ENCODE assay signal across 31 mouse cellular contexts in the genomic region with DNA sequence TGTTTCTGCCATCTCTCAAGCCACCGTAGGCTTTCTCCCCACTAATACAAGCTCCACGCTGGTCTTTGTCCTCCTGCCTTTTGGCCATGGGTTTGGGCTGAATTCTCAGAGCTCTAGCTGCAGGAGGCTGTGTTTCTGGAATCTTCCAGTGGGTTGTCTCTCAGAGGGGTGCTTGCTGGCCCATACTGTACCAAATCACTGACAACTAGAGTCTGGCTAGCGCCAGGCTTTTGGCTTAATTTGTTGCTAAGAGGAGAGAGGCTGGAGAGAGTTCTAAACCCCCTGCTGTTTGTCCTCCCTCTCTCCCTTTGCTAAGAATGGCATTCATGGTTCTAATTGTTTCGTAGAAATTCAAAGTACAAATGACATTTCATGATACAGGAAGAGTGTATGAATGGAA. TPM values are rescaled to one million over a fixed set of nuclear protein-coding genes. Genes with fewer than 3 reads are reported as not detected.
A peak's percentile ranks its signal among the peaks of the same experiment; 100 is the strongest.
DNase-seq lines count a peak whose midpoint lies in the region; ATAC-seq lines count a peak whose summit lies in the region.
"Had no signal": no experiment of that assay in that cellular context is flagged by ENCODE, and none has a peak within 500 bp of the region (broad histone marks: within the 10 kb centered on the region; RNA-seq: fewer than 3 reads in every experiment).

No protein-coding gene starts in this region.

- no peak for ATAC-seq in hindbrain, embryonic 13.5 days (ENCODE audit: low FRiP score)
- ATAC-seq in hindbrain, embryonic 12.5 days (ENCODE audit: low FRiP score), result no peak
- no peak for ATAC-seq in midbrain, embryonic 16.5 days
- ATAC-seq in midbrain, embryonic 11.5 days (ENCODE audit: low FRiP score), result no peak
- 0 out of 2 replicates have a peak, but pooled peaks have one; percentile 31 for ATAC-seq in hindbrain, embryonic 16.5 days
- ATAC-seq: activated CD4-positive, CD25-positive, alpha-beta regulatory T cell, adult 4 months; forebrain, embryonic 14.5 days had no signal

- no peaks in the 10 kb centered on the region for H3K9me3 ChIP-seq in hindbrain, embryonic 13.5 days
- no peaks in the 10 kb centered on the region for H3K9me3 ChIP-seq in hindbrain, embryonic 12.5 days (replicated peaks)
- H3K9me3 ChIP-seq in midbrain, embryonic 16.5 days (replicated peaks; ENCODE audit: control insufficient read depth, low read length, poor library complexity, severe bottlenecking), result no peaks in the 10 kb centered on the region
- H3K9me3 ChIP-seq in midbrain, embryonic 11.5 days (ENCODE audit: control insufficient read depth, low read length), result no peaks in the 10 kb centered on the region
- no peaks in the 10 kb centered on the region for H3K9me3 ChIP-seq in hindbrain, embryonic 16.5 days (ENCODE audit: control insufficient read depth, low read length)
- H3K9me3 ChIP-seq: embryonic facial prominence, embryonic 13.5 days; heart, embryonic 12.5 days had no signal

- H3K4me1 ChIP-seq in hindbrain, embryonic 13.5 days (replicated peaks), result peaks cover 28% of the 10 kb centered on the region
- H3K4me1 ChIP-seq in hindbrain, embryonic 12.5 days, result peaks cover 11% of the 10 kb centered on the region
- H3K4me1 ChIP-seq in midbrain, embryonic 16.5 days (ENCODE audit: control insufficient read depth, insufficient read depth, low read length), result peaks cover 14% of the 10 kb centered on the region
- H3K4me1 ChIP-seq in midbrain, embryonic 11.5 days (ENCODE audit: control insufficient read depth, insufficient read depth, low read length), result 0 out of 2 replicates have a peak, but pooled peaks cover 3% of the 10 kb centered on the region
- H3K4me1 ChIP-seq in hindbrain, embryonic 16.5 days (ENCODE audit: control insufficient read depth, insufficient read depth, low read depth, low read length), result peaks cover 10% of the 10 kb centered on the region

- no peaks in the 10 kb centered on the region for H3K27me3 ChIP-seq in hindbrain, embryonic 13.5 days
- H3K27me3 ChIP-seq in hindbrain, embryonic 12.5 days, result no peaks in the 10 kb centered on the region
- no peaks in the 10 kb centered on the region for H3K27me3 ChIP-seq in midbrain, embryonic 16.5 days (ENCODE audit: control insufficient read depth, insufficient read depth, low read depth, low read length)
- no peaks in the 10 kb centered on the region for H3K27me3 ChIP-seq in midbrain, embryonic 11.5 days (ENCODE audit: control insufficient read depth, insufficient read depth, low read length)
- H3K27me3 ChIP-seq in hindbrain, embryonic 16.5 days (replicated peaks; ENCODE audit: control insufficient read depth, insufficient read depth, low read length), result no peaks in the 10 kb centered on the region
- H3K27me3 ChIP-seq: embryonic facial prominence, embryonic 13.5 days; heart, embryonic 12.5 days had no signal

- DNase-seq in midbrain, embryonic 11.5 days (ENCODE audit: low spot score, missing footprints), result no peak
- DNase-seq in retina, postnatal 1 day, result peak; percentile 14
- DNase-seq in right cerebral cortex, adult 18-20 months, result no peak
- DNase-seq: adrenal gland, postnatal 10 days; cerebellum, adult 9-10 months; gastrocnemius, postnatal 14 days; heart, adult 18-20 months; heart, postnatal 10 days; kidney, adult 18-20 months; lung, postnatal 4 days; right cerebral cortex, postnatal 14 days; thymus, adult 2 months had no signal

- H3K36me3 ChIP-seq in hindbrain, embryonic 13.5 days, result no peaks in the 10 kb centered on the region
- H3K36me3 ChIP-seq in hindbrain, embryonic 12.5 days, result no peaks in the 10 kb centered on the region
- H3K36me3 ChIP-seq in midbrain, embryonic 16.5 days (ENCODE audit: control insufficient read depth, insufficient read depth, low read length), result no peaks in the 10 kb centered on the region
- H3K36me3 ChIP-seq in midbrain, embryonic 11.5 days (ENCODE audit: control insufficient read depth, insufficient read depth, low read length), result no peaks in the 10 kb centered on the region
- no peaks in the 10 kb centered on the region for H3K36me3 ChIP-seq in hindbrain, embryonic 16.5 days (ENCODE audit: control insufficient read depth, insufficient read depth, low read length)
- H3K36me3 ChIP-seq: embryonic facial prominence, embryonic 13.5 days; heart, embryonic 12.5 days had no signal

- 36% methylated on average over 4 of the region's 4 CpGs for WGBS in hindbrain, embryonic 13.5 days
- 31% methylated on average over 4 of the region's 4 CpGs for WGBS in hindbrain, embryonic 12.5 days
- 29% methylated on average over 4 of the region's 4 CpGs for WGBS in midbrain, embryonic 16.5 days
- WGBS in midbrain, embryonic 11.5 days, result 41% methylated on average over 4 of the region's 4 CpGs
- WGBS in hindbrain, embryonic 16.5 days, result 28% methylated on average over 4 of the region's 4 CpGs

- no peak overlapping the region for H3K4me3 ChIP-seq in hindbrain, embryonic 13.5 days
- H3K4me3 ChIP-seq in hindbrain, embryonic 12.5 days, result no peak overlapping the region
- H3K4me3 ChIP-seq in midbrain, embryonic 16.5 days (ENCODE audit: low read depth, low read length), result no peak overlapping the region
- H3K4me3 ChIP-seq in midbrain, embryonic 11.5 days (ENCODE audit: low read depth, low read length), result no peak overlapping the region
- H3K4me3 ChIP-seq in hindbrain, embryonic 16.5 days (ENCODE audit: low read length), result no peak overlapping the region
- H3K4me3 ChIP-seq: embryonic facial prominence, embryonic 13.5 days; erythroblast, embryonic 14.5 days; heart, embryonic 12.5 days had no signal

- no peak overlapping the region for H3K4me2 ChIP-seq in hindbrain, embryonic 13.5 days
- H3K4me2 ChIP-seq in hindbrain, embryonic 12.5 days (replicated peaks), result no peak overlapping the region
- no peak overlapping the region for H3K4me2 ChIP-seq in midbrain, embryonic 16.5 days (ENCODE audit: low read length)
- H3K4me2 ChIP-seq in midbrain, embryonic 11.5 days, result no peak overlapping the region
- H3K4me2 ChIP-seq in hindbrain, embryonic 16.5 days (ENCODE audit: low read length), result no peak overlapping the region
- H3K4me2 ChIP-seq: embryonic facial prominence, embryonic 13.5 days; heart, embryonic 12.5 days had no signal

- H3K9ac ChIP-seq in hindbrain, embryonic 13.5 days, result no peak overlapping the region
- H3K9ac ChIP-seq in hindbrain, embryonic 12.5 days, result no peak overlapping the region
- H3K9ac ChIP-seq in midbrain, embryonic 16.5 days (ENCODE audit: low read depth, low read length), result no peak overlapping the region
- no peak overlapping the region for H3K9ac ChIP-seq in midbrain, embryonic 11.5 days (ENCODE audit: low read length)
- no peak overlapping the region for H3K9ac ChIP-seq in hindbrain, embryonic 16.5 days (ENCODE audit: low read depth, low read length)
- H3K9ac ChIP-seq: embryonic facial prominence, embryonic 13.5 days; heart, embryonic 12.5 days had no signal

- peak overlapping the region; percentile 55 for H3K27ac ChIP-seq in hindbrain, embryonic 13.5 days
- H3K27ac ChIP-seq in hindbrain, embryonic 12.5 days, result no peak overlapping the region
- H3K27ac ChIP-seq in midbrain, embryonic 16.5 days (ENCODE audit: low read length), result peak overlapping the region; percentile 34; the same call in 1 of the 2 replicates
- H3K27ac ChIP-seq in midbrain, embryonic 11.5 days (ENCODE audit: low read depth, low read length), result no peak overlapping the region
- no peak overlapping the region for H3K27ac ChIP-seq in hindbrain, embryonic 16.5 days (ENCODE audit: low read depth, low read length)
- H3K27ac ChIP-seq: embryonic facial prominence, embryonic 13.5 days; kidney, postnatal 0 days; stomach, postnatal 0 days had no signal

RNA-seq across cellular contexts. Expression of gene 1700019N19Rik, which starts 12.7 kb away (rescaled TPM):
- not detected in 2 replicates for polyA plus RNA-seq in hindbrain, embryonic 13.5 days (2015; fragmentation: Nextera tagmentation; extraction: Ambion mirVana)
- not detected in 2 replicates for polyA plus RNA-seq in hindbrain, embryonic 12.5 days (2016; fragmentation: Nextera tagmentation; extraction: Ambion mirVana)
- polyA plus RNA-seq in midbrain, embryonic 16.5 days (2015; fragmentation: Nextera tagmentation; extraction: Ambion mirVana), result not detected in 2 replicates
- not detected in 2 replicates for polyA plus RNA-seq in midbrain, embryonic 11.5 days (2014; fragmentation: Nextera tagmentation; extraction: Ambion mirVana)
- polyA plus RNA-seq in hindbrain, embryonic 16.5 days (2015; fragmentation: Nextera tagmentation; extraction: Ambion mirVana), result not detected in 2 replicates
- polyA plus RNA-seq: activated CD4-positive, CD25-positive, alpha-beta regulatory T cell, adult 4 months; C2C12; embryonic facial prominence, embryonic 13.5 days; erythroblast, embryonic 14.5 days; forebrain, embryonic 14.5 days; heart, embryonic 12.5 days; kidney, postnatal 0 days; large intestine, adult 2 months; limb, embryonic 11.5 days; liver, adult 2 months; liver, embryonic 16.5 days; lung, embryonic 16.5 days; neural tube, embryonic 14.5 days had no signal

RNA-seq across cellular contexts. Expression of gene Pnliprp2, which starts 22.0 kb away (rescaled TPM):
- polyA plus RNA-seq in hindbrain, embryonic 13.5 days (2015; fragmentation: Nextera tagmentation; extraction: Ambion mirVana), result not detected in 2 replicates
- polyA plus RNA-seq in hindbrain, embryonic 12.5 days (2016; fragmentation: Nextera tagmentation; extraction: Ambion mirVana), result not detected in 2 replicates
- polyA plus RNA-seq in midbrain, embryonic 16.5 days (2015; fragmentation: Nextera tagmentation; extraction: Ambion mirVana), result not detected in 2 replicates
- polyA plus RNA-seq in midbrain, embryonic 11.5 days (2014; fragmentation: Nextera tagmentation; extraction: Ambion mirVana), result not detected in 2 replicates
- polyA plus RNA-seq in hindbrain, embryonic 16.5 days (2015; fragmentation: Nextera tagmentation; extraction: Ambion mirVana), result 0.10 and 0.13 TPM in 2 replicates
- polyA plus RNA-seq: activated CD4-positive, CD25-positive, alpha-beta regulatory T cell, adult 4 months; C2C12; embryonic facial prominence, embryonic 13.5 days; erythroblast, embryonic 14.5 days; liver, adult 2 months; neural tube, embryonic 14.5 days; thymus, adult 2 months had no signal

RNA-seq across cellular contexts. Expression of gene Pnliprp1, which starts 52.9 kb away (rescaled TPM):
- 0.13 and 9.9 TPM in 2 replicates for polyA plus RNA-seq in hindbrain, embryonic 13.5 days (2015; fragmentation: Nextera tagmentation; extraction: Ambion mirVana)
- polyA plus RNA-seq in hindbrain, embryonic 12.5 days (2016; fragmentation: Nextera tagmentation; extraction: Ambion mirVana), result not detected in 2 replicates
- polyA plus RNA-seq in midbrain, embryonic 16.5 days (2015; fragmentation: Nextera tagmentation; extraction: Ambion mirVana), result 0.26 and 0.28 TPM in 2 replicates
- polyA plus RNA-seq in midbrain, embryonic 11.5 days (2014; fragmentation: Nextera tagmentation; extraction: Ambion mirVana), result 0.48 TPM in 1 of 2 replicates, not detected in the other
- 0.46 TPM in 1 of 2 replicates, not detected in the other for polyA plus RNA-seq in hindbrain, embryonic 16.5 days (2015; fragmentation: Nextera tagmentation; extraction: Ambion mirVana)
- polyA plus RNA-seq: activated CD4-positive, CD25-positive, alpha-beta regulatory T cell, adult 4 months; C2C12; cortical plate, adult 2 months; embryonic facial prominence, embryonic 13.5 days; erythroblast, embryonic 14.5 days; kidney, postnatal 0 days; limb, embryonic 11.5 days; neural tube, embryonic 14.5 days had no signal

Comparison
In these comparisons a context has a peak if more than half of its experiments do, and no peak if none do; other contexts are left out.
1. H3K27ac ChIP-seq: peak in hindbrain, embryonic 13.5 days (single experiment) and midbrain, embryonic 16.5 days (single experiment); none in hindbrain, embryonic 12.5 days (single experiment), midbrain, embryonic 11.5 days (single experiment) and hindbrain, embryonic 16.5 days (single experiment).